Mouse (Mus musculus) erythroblast, adult 5-6 weeks (primary cell): ENCODE results near the gene Pfkm. TPM values are rescaled to one million over a fixed set of nuclear protein-coding genes. Genes with fewer than 3 reads are reported as not detected.
A peak's percentile ranks its signal among the peaks of the same experiment; 100 is the strongest.

Source experiments
- ATAC-seq: replicated peaks from 2 replicates; pipeline ENCODE4 v1.8.0; 2016; ENCODE audit warnings: moderate number of reproducible peaks, mild to moderate bottlenecking, moderate TSS enrichment, inconsistent platforms; ENCODE audit not compliant: poor library complexity, low FRiP score, severe bottlenecking
- total RNA-seq, 2 experiments: library from RNA; stranded (forward) in 1 of 2; stranded (reverse) in 1 of 2; fragments of 150-400 nt in 1 of 2; fragments of 200-764, 138-1000 nt in 1 of 2; gene quantifications; 2 replicates each; pipeline versions ENCODE4 v1.2.3 to v1.2.4; 2015 to 2017; ENCODE audit warnings: low replicate concordance in 2 of 2

Pfkm gene
- total RNA-seq, 2 experiments from 2014 or later: 0.58 to 6.4 TPM

GRCm38 (mm10) chr15:98094905-98095304 is 2.5 kb downstream of the Pfkm start:
- ATAC-seq: no peak

GRCm38 (mm10) chr15:98096957-98097356 is 4.6 kb downstream of the Pfkm start:
- ATAC-seq: no peak

DNA sequence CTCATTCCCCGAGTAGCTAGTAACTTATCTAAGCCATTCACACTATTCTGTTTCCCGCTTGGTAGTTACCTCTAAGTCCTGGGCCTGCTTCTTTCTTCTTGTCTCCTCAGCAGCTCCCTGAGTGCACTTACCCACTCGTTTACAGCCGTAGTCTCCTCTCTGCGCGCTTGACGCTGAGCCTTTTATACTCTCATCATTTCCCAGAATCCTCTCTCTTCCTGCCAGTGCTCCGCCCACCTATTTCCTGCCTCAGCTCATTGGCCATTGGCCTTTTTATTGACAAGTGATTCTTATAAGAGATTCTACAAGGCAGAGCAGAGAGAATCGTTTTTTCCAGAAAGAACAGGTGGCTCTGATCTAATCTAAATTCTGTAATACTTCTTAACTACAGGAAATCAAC is 6.1 kb downstream of the Pfkm start:
- no peak for ATAC-seq

DNA sequence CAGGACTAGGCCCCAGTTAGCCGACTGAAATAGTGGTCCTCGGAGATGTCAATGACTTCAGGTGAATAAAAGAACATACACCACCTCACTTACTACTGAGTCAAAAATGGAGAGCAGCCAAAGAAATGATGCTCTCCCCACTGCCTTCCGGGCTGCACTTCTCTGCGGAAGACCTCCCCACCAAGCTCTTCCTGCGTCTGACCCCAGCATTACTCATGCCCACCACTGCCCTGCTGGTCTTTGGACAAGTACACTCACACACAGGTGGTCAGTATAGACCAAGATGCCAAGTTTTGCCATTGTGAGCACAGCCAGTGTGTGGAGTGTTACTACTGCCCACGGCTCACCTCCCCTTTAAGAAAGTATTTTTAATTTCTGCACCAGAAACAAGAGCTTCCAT is 10.0 kb downstream of the Pfkm start:
- ATAC-seq: no peak

GRCm38 (mm10) chr15:98106506-98106905 is 14.1 kb downstream of the Pfkm start:
- no peak for ATAC-seq

DNA sequence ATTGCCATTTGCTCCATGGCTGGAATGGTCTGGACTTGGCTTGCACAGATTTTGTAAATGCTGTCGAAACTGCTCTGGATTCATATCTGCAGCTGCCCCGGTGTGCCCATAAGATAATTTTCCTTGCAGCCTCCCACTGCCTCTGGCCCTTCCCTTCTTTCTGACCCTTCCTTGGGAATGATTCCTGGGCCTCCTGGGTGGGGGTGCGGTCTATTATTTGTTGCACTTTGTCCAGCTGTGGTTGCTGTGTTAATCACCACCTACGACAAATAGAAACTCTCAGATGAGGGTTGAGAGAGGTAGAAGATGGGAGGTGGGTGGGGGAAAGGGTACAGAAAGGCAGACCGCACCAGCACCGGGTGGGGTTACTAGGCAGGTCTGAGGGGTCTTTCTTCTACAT is 14.8 kb downstream of the Pfkm start:
- ATAC-seq: no peak

DNA sequence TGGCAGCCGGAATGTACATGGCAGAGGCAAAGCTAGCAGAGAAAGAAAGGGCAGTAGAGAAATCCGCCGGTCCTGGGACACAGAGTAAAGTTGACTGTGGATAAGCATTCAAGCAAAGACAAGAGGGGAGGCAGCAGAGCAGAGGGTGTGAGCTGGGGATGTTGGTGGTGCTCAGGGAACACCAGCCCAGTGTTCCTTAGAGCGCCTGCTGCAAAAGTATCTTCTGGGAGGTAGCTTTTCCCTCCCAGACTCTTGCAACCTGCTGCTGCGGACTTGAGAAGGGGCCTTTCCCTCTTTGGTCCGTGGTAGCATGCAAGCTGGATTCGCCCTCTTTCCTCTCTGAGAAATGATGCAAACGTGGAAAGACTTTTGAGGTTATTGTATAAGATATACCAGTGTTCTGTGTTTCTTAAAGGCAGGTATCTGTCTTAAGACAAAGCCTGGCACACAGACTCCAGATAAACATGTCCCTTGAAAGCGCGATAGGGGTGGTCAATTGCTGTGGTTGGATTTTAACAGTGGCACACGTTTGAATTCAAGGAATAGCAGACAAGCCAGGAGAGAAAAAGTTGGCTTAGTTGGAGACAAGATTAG is 15.4 kb downstream of the Pfkm start:
- no peak for ATAC-seq

- peak; percentile 96 for ATAC-seq
These were observed 16.1 kb downstream of the Pfkm start for GRCm38 (mm10) chr15:98108297-98109152.

GRCm38 (mm10) chr15:98111791-98112190 is 19.4 kb downstream of the Pfkm start:
- peak; percentile 58 for ATAC-seq

DNA sequence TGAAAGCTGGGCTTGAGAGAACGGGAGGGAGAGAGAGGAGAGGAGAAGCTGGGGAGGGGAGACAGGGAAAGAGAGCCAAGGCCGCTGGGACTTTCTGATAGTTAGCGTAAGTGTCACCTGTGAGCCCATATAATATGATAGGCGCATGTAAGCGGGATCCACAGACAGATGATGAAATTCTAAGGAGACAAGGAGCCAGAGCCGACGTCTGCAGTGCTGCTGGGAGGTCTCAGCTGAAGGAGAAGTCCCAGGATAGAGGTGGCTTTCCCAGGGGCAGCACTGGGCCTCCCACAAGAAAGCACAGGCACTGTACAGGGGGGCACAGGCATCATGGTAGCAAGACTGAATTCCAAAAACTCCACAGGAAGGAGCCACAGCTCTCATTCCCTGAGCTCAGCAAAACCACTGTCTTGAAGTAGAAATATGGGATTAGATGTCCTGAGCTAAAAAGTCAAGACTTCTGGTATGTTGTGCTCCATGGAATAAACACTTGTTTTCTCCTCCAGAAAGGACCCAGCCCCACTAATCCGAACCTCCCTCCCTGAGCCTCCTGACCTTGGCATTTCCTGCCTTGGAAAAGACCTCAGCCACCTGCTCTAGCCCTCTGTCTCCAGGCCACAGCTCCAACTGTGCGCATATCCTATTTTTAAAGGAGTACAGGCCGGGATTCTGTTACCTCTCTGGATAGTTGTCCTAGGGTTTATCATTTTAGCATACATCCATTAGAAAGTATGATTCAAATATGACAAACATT is 21.9 kb downstream of the Pfkm start:
- ATAC-seq: no peak

DNA sequence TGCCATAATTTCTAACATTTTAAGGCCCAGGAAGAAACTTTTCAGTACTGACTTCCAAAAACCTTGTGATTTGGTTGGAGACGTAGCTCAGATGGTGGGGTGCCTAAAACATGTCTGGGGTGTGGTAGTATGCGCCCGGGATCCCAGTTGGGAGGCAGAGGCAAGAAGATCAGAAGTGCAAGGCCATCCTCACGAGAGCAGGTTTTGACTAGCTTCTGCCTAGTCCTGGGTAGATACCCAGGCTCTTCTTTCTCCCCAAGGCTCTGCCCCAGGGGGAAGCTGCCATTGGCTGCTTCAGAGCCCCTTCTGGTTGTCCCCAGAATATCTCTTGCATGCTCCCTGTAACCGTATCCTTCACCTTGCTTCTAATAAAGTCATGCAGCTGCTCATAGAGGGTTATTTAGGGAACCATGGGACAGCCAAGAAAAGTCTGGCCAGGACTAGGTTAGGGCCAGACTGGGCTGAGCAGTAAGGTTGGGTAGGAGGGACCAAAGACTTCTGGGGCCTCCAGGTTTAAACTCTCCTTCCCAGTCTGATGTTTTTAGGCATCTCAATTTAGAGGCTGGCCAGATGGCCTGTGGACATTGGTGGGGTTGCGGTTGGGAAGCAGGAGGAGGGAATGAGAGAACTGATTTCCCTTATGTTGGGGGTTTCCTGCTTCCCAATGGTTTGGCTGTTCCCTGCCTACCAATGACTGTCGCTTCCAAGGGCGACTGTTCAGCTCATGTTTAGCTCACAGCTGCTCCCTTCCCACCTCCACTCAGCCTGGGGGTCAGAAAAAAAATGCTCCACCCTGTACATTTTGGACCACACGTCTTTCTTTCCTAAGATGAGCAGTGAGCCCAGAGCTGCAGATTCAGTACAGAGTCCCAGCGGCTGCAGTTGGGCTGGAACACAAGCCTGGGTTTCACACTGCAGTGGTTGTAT is 22.7 kb downstream of the Pfkm start:
- no peak for ATAC-seq

DNA sequence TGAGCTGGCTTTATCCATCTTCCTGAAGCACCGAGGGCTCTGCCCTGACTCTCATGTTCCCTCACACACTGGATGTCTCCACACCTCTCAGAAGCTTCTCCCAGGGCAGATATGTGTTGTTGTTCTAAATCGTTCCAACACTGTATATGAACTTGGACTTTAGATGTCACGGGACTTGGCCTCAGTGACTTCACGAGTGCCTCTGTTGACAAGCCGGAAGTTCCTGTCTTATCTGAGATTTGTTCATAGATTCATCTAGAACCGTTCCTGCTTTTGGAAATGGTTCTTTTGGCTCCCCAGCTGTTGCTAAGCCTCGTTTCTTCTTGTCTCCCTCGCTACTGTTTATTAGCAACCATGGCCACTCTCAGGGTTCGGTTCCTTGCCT is 23.4 kb downstream of the Pfkm start:
- ATAC-seq: no peak

- ATAC-seq: no peak
These were observed 23.9 kb downstream of the Pfkm start for GRCm38 (mm10) chr15:98116287-98116686.

GRCm38 (mm10) chr15:98119363-98119762 is 27.0 kb downstream of the Pfkm start:
- ATAC-seq: no peak

DNA sequence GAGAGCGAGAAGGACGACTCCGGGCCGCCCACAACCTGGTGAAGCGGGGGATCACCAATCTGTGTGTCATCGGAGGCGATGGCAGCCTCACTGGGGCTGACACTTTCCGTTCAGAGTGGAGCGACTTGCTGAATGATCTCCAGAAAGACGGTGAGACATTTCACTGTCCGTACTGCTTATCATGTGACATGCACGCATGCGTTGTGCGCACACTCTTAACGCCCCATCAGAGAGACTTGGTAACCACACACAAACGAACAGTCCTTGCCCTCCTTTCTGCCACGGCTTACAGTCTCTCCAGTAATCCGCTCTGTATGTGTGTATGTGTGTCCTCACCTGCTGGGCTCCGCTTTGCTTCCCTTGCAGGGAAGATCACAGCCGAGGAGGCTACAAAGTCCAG is 28.4 kb downstream of the Pfkm start:
- ATAC-seq: no peak

DNA sequence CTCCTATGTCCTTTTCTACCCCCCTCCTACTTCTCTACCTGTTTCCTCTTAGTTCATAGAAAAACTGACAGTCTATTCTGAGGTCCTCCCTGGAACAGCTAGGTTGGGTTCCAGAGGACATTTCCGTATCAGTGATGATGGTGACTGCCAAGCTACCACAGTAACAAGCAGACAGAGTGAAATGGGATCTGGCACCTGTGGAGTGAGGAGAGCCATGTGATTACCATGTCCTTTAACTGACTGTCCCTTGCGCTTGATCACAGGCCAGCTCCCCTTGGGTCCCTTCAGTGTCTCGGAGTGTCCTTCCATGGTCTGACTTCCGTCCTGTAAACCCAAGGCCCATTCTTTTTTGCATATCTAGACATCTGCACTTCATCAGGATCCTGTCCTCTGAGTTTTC is 38.6 kb downstream of the Pfkm start:
- no peak for ATAC-seq

GRCm38 (mm10) chr15:98131451-98131850 is 39.1 kb downstream of the Pfkm start:
- ATAC-seq: no peak

GRCm38 (mm10) chr15:98131942-98132655 is 39.7 kb downstream of the Pfkm start:
- no peak for ATAC-seq

GRCm38 (mm10) chr15:98133471-98133870 is 41.1 kb downstream of the Pfkm start:
- ATAC-seq: no peak
